Mouse (Mus musculus) hindbrain, embryonic 11.5 days (tissue): ENCODE data around the gene Rps27l. TPM values are rescaled to one million over a fixed set of nuclear protein-coding genes. Genes with fewer than 3 reads are reported as not detected.

Experiments
- ATAC-seq: fragments of 200-750 bp; cut with Nextera tagmentation; 2 replicates; pipeline ENCODE4 v1.8.0; 2017; ENCODE audit warnings: mild to moderate bottlenecking, moderate TSS enrichment, moderate library complexity; ENCODE audit not compliant: low FRiP score
- DNase-seq: peaks from one replicate; pipeline ENCODE4 v3.0.0-alpha.2; 2015; ENCODE audit warnings: low spot score
- H3K27ac ChIP-seq: fragments of 300-500 bp; sonication (generic); 2 replicates; pipeline ENCODE4 v1.5.1; 2014; ENCODE audit warnings: mild to moderate bottlenecking, low read depth, low read length
- H3K27me3 ChIP-seq: fragments of 300-500 bp; sonication (generic); 2 replicates; pipeline ENCODE4 v1.6.1; 2014; ENCODE audit warnings: mild to moderate bottlenecking, low read length, moderate library complexity, mixed read lengths; ENCODE audit not compliant: control insufficient read depth, insufficient read depth
- H3K36me3 ChIP-seq: fragments of 300-500 bp; sonication (generic); 2 replicates; pipeline ENCODE4 v1.6.1; 2014; ENCODE audit warnings: mild to moderate bottlenecking, low read length, moderate library complexity, mixed read lengths; ENCODE audit not compliant: control insufficient read depth, insufficient read depth
- H3K4me1 ChIP-seq: fragments of 300-500 bp; sonication (generic); replicated peaks from 2 replicates; pipeline ENCODE4 v1.6.1; 2014; ENCODE audit warnings: low read length, mixed read lengths; ENCODE audit not compliant: control insufficient read depth, insufficient read depth
- H3K4me2 ChIP-seq: fragments of 300-500 bp; sonication (generic); replicated peaks from 2 replicates; pipeline ENCODE4 v1.6.1; 2014; ENCODE audit warnings: mild to moderate bottlenecking, low read depth, low read length
- H3K4me3 ChIP-seq: fragments of 300-500 bp; sonication (generic); 2 replicates; pipeline ENCODE4 v1.5.1; 2014; ENCODE audit warnings: low read depth, low read length
- H3K9ac ChIP-seq: fragments of 300-500 bp; sonication (generic); 2 replicates; pipeline ENCODE4 v1.6.1; 2014; ENCODE audit warnings: low read depth, low read length
- H3K9me3 ChIP-seq: fragments of 300-500 bp; sonication (generic); 2 replicates; pipeline ENCODE4 v1.6.1; 2016; ENCODE audit warnings: low read length; ENCODE audit not compliant: control insufficient read depth
- WGBS: fragments of 180-500 bp; shearing (Covaris S2); extraction: QIAGEN DNeasy Blood & Tissue Kit; methylation state at CpG from one replicate; pipeline ENCODE4 v1.1.7; 2014; 5-methylcytosine and 5-hydroxymethylcytosine counted together
- polyA plus RNA-seq: library from polyadenylated mRNA; unstranded; fragments of >200 nt; fragmentation: Nextera tagmentation; extraction: Ambion mirVana; gene quantifications from 2 replicates; pipeline ENCODE4 v1.2.1, GENCODE M21; 2014

Gene Rps27l
- polyA plus RNA-seq, 1 experiment from 2014 or later, result 603 TPM

DNA sequence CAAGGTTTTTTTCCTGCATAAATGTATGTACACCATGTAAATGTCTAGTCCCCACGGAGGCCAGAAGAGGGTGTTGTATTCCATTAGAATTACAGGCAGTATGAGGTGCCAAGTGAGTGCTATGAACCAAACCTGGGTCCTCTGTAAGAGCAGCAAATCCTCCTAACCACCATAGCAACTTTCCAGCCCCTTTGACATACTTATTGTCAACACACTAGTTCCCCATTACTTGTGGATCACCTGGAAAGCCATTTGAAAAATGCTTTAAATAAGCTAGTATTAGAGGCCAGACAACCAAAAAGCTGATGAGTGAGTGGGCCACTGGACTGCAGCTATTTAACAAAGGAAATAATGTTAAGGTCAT is 28.0 kb upstream of the Rps27l start:
- 73% methylated on average over 1 of the region's 1 CpGs for WGBS
- DNase-seq (no peak), ATAC-seq (no peak)
- no peaks in the 10 kb centered on the region for H3K36me3 ChIP-seq
- 0 out of 2 replicates have a peak, but pooled peaks cover 2% of the 10 kb centered on the region for H3K4me1 ChIP-seq
- no peak overlapping the region for H3K4me2 ChIP-seq
- no peak overlapping the region for H3K4me3 ChIP-seq
- no peaks in the 10 kb centered on the region for H3K27me3 ChIP-seq
- H3K9ac ChIP-seq, result no peak overlapping the region
- H3K9me3 ChIP-seq, result no peaks in the 10 kb centered on the region
- no peak overlapping the region for H3K27ac ChIP-seq

DNA sequence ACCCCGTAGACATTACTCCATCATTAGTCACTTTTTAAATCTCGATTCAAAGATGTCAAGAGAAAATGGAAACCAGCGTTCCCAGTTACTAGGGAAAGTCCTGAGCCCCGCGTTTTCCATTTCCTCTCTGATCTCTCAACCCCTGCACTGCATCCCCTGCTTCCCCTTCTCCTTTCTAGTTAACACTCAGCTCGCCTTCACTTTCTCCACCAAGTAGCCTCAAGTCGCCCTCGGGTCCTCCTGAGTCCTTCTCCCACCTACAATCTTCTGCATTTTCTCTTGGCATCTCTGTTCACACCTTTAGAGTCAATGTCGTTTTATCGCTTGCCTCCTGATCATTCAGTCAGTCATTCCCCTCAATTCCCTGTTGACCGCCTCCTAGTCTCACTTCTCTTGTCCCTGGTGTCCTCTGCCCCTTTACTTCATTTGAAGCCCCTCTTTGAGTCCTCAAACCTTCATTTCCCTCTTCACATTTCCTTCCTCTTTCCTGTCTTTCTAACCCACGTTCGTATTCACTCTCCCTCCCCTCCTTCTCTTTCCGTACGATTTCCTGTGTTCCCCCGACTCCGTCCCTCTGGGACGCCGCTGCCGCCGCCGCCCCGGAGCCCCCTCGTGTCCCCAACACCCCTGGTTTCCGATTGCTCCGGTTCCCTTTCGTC is 27.1 kb upstream of the Rps27l start:
- peak overlapping the region; percentile 54; the same call in 1 of the 2 replicates for H3K27ac ChIP-seq
- H3K9me3 ChIP-seq, result no peaks in the 10 kb centered on the region
- H3K27me3 ChIP-seq, result no peaks in the 10 kb centered on the region
- no peak for DNase-seq
- WGBS, result 3% methylated on average over 27 of the region's 27 CpGs
- H3K4me3 ChIP-seq, result peak overlapping the region; percentile 58
- H3K36me3 ChIP-seq, result no peaks in the 10 kb centered on the region
- no peak for ATAC-seq
- H3K9ac ChIP-seq, result peak overlapping the region; percentile 65
- 0 out of 2 replicates have a peak, but pooled peaks cover 2% of the 10 kb centered on the region for H3K4me1 ChIP-seq
- H3K4me2 ChIP-seq, result peak overlapping the region; percentile 76

DNA sequence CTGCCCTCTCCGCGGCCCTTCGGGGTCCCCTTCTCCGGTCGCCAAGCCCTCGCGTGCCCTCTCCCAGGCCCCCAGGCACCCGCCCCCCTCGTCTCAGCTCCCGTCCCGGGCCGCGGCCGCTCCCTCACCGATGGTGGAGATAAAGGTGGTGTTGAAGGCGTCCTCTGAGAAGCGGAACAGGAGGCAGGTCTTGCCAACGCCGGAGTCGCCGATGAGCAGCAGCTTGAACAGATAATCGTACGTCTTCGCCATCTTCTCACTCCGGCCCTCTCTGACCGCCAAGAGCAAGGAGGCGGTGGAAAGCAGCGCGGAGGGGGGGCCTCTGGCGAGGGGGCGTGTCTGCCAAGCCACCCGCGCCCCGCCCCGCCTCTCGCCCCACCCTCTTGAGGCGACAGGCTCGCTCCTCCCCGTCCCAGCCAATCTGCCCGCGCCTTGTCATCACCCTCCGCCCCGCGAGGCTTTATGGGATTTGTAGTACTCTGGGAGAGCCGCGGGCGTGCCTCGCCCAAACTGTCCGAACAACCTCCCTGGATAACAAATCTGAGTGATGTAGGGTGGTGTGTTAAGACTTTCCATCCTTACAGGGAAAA is 26.4 kb upstream of the Rps27l start, which contains the start of gene Rab8b:
Rab8b (minus strand) TSS at position 306 of the 590 bp plus-strand sequence.
- H3K27me3 ChIP-seq, result no peaks in the 10 kb centered on the region
- peak within 1 kb of the TSS; percentile 58 for H3K4me3 ChIP-seq
- ATAC-seq (peak; percentile 99), DNase-seq (peak; percentile 99)
- 0 out of 2 replicates have a peak, but pooled peaks cover 2% of the 10 kb centered on the region for H3K4me1 ChIP-seq
- peak within 1 kb of the TSS; percentile 76 for H3K4me2 ChIP-seq
- no peaks in the 10 kb centered on the region for H3K9me3 ChIP-seq
- H3K9ac ChIP-seq, result peak within 1 kb of the TSS; percentile 65
- no peaks in the 10 kb centered on the region for H3K36me3 ChIP-seq
- peak within 1 kb of the TSS; percentile 54; the same call in 1 of the 2 replicates for H3K27ac ChIP-seq
- under 1% methylated on average over 48 of the region's 49 CpGs for WGBS

DNA sequence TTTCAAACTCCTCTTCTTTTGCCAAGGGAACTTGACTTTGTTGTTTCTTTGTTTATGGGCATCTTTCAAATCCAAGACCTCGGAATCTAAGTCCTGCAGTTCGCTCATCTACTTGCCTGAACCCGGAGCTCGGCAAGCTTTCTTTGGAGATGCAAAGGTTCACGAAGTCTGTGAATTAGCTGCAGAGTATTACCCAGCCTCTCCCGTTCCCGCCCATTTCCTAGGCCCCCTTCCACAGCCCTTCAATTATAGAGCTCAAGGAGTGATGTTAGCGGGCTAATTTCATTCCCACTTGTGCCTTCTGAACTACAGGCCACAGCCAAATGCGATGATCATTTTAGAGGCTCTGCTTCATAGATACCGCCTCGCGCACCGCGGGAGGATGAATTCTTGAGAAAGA is 25.9 kb upstream of the Rps27l start:
- H3K9ac ChIP-seq, result peak overlapping the region; percentile 46; the same call in 1 of the 2 replicates
- H3K27ac ChIP-seq, result no peak overlapping the region; the same call in 1 of the 2 replicates
- peak overlapping the region; percentile 58 for H3K4me3 ChIP-seq
- no peaks in the 10 kb centered on the region for H3K9me3 ChIP-seq
- H3K36me3 ChIP-seq, result no peaks in the 10 kb centered on the region
- DNase-seq, result no peak
- peak; percentile 60 for ATAC-seq
- H3K4me1 ChIP-seq, result 0 out of 2 replicates have a peak, but pooled peaks cover 2% of the 10 kb centered on the region
- no peaks in the 10 kb centered on the region for H3K27me3 ChIP-seq
- 0% methylated on average over 14 of the region's 14 CpGs for WGBS
- H3K4me2 ChIP-seq, result peak overlapping the region; percentile 67

DNA sequence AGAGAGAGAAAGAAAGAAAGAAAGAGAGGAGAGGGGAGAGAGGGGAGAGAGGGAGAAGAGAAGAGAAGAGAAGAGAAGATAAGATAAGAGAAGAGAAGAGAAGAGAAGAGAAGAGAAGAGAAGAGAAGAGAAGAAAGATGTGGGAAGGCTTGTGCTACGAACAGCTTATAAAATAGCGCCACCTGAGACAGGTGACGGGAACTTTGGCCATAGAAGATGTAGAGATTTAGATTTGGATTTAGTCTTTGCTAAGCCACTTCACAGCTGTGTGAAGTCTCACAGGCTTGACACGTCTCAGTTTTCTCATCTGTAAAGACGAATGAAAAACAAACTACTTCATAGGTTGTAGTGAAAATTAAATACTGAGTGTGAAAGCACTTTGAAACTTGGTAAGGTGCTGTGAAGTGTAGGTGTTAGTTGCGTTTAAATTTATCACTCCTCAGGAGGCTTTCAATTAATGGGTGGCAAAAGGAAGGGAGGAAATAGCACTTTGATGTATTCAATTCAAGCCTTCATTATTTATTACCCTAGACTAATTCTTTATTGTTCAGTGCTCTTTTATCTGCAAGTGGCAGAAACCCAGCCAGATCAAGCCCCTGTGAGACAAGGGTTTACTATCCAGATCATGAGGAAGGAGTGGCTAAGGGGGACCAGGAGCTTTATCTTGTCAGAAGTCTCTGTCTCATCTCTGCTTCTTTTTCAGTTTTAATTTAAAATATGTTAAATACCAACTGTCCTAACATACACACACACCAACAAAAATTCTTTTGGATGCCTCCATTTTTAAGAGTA is 25.2 kb upstream of the Rps27l start:
- ATAC-seq, result no peak
- H3K4me3 ChIP-seq, result no peak overlapping the region
- no peaks in the 10 kb centered on the region for H3K27me3 ChIP-seq
- H3K9me3 ChIP-seq, result no peaks in the 10 kb centered on the region
- H3K27ac ChIP-seq, result no peak overlapping the region
- H3K4me1 ChIP-seq, result 0 out of 2 replicates have a peak, but pooled peaks cover 2% of the 10 kb centered on the region
- no peak overlapping the region; the same call in 1 of the 2 replicates for H3K4me2 ChIP-seq
- H3K36me3 ChIP-seq, result no peaks in the 10 kb centered on the region
- WGBS, result 10% methylated on average over 6 of the region's 6 CpGs
- DNase-seq, result no peak
- H3K9ac ChIP-seq, result no peak overlapping the region

DNA sequence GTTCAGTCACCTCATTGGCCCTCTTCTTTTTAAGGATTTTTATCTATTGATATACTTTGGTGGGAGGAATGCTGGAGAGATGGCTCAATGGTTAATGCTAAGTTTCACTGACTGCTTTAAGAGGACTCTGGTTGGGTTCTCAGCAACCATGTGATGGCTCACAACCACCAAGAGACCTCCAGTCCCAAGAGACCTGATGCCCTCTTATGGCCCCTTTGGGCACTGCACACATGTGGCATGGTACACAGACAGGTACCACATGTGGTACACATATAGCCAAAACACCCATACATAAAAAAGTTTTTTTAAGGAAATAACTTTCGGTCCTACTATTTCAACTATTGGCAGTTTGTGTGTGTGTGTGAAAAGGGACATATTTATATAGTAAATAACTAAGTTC is 23.8 kb upstream of the Rps27l start:
- no peaks in the 10 kb centered on the region for H3K9me3 ChIP-seq
- no peak overlapping the region for H3K4me2 ChIP-seq
- H3K4me3 ChIP-seq, result no peak overlapping the region
- 0 out of 2 replicates have a peak, but pooled peaks cover 2% of the 10 kb centered on the region for H3K4me1 ChIP-seq
- no peaks in the 10 kb centered on the region for H3K36me3 ChIP-seq
- ATAC-seq (no peak), DNase-seq (no peak)
- H3K27me3 ChIP-seq, result no peaks in the 10 kb centered on the region
- H3K27ac ChIP-seq, result no peak overlapping the region
- no peak overlapping the region for H3K9ac ChIP-seq
- 100% methylated on average over 1 of the region's 1 CpGs for WGBS

DNA sequence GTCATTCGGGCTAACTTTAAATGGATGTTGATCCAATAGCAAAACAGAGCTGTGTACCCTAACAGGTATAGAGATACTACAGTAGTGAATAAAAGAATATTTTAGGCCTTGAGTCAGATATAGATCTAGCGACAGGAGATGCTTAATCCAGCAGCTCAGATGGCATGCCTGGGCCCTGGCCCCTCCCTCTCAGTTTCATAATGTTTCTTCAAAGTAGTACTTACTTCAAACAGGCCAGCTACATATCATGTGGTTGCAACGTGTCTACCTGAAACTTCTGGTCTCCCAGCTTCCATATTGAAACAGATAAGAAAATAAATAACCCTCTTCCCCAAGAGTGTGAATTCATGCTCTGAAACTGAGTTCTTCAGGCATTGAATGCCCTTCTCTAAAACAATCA is 20.0 kb upstream of the Rps27l start:
- WGBS, result 78% methylated on average over 3 of the region's 3 CpGs
- DNase-seq (no peak), ATAC-seq (no peak)

DNA sequence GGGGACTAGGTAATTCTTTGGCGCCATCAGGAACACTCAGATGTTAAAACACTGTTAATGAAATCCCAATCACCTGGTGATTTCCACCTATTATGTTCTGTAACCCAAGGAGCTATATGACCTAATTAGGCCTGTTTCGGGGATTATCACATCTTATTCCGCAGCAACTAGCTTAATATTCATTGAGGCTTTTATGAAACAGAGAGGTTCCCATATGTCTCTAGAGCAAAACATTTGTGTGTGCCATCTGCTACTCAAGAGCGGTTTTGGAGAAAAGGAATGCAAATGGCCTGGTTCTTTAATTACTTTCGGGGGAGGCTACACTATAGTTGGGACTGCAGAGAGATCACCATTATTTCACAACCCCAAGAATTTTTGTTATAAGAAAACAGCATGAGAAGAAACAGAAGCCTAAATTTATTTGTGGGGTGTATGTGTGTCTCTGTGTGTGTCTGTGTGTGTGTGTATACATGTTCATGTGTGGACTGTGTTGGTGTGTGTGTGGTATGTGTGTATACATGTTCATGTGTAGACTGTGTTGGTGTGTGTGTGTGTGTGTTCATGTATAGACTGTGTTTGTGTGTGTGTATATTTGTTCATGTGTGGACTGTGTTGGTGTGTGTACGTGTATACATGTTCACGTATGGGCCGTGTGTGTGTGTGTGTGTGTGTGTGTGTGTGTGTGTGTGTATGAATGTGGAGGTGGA is 18.0 kb upstream of the Rps27l start:
- H3K27me3 ChIP-seq, result no peaks in the 10 kb centered on the region
- no peak overlapping the region for H3K27ac ChIP-seq

More for the DNA sequence above, 20.0 kb upstream of the Rps27l start:
- H3K4me2 ChIP-seq, result no peak overlapping the region
- H3K9ac ChIP-seq, result no peak overlapping the region
- no peak overlapping the region for H3K4me3 ChIP-seq
- no peaks in the 10 kb centered on the region for H3K36me3 ChIP-seq
- H3K27ac ChIP-seq, result no peak overlapping the region
- H3K9me3 ChIP-seq, result no peaks in the 10 kb centered on the region
- H3K4me1 ChIP-seq, result no peaks in the 10 kb centered on the region
- no peaks in the 10 kb centered on the region for H3K27me3 ChIP-seq

More for the DNA sequence above, 18.0 kb upstream of the Rps27l start:
- no peak overlapping the region for H3K4me3 ChIP-seq
- WGBS, result 77% methylated on average over 8 of the region's 8 CpGs
- no peak overlapping the region for H3K4me2 ChIP-seq
- DNase-seq (no peak), ATAC-seq (no peak)
- H3K36me3 ChIP-seq, result no peaks in the 10 kb centered on the region
- no peaks in the 10 kb centered on the region for H3K4me1 ChIP-seq
- H3K9me3 ChIP-seq, result no peaks in the 10 kb centered on the region
- H3K9ac ChIP-seq, result no peak overlapping the region
